Mouse (Mus musculus) MEL-GATA-1-ER (cell line): ENCODE results near the gene Acp6.
A peak's percentile ranks its signal among the peaks of the same experiment; 100 is the strongest.

Experiments used
- DNase-seq: peaks from one replicate; pipeline ENCODE4 v3.0.0-alpha.2; 2012; ENCODE audit warnings: low read depth; ENCODE audit errors: extremely low read depth

Gene Acp6

DNA sequence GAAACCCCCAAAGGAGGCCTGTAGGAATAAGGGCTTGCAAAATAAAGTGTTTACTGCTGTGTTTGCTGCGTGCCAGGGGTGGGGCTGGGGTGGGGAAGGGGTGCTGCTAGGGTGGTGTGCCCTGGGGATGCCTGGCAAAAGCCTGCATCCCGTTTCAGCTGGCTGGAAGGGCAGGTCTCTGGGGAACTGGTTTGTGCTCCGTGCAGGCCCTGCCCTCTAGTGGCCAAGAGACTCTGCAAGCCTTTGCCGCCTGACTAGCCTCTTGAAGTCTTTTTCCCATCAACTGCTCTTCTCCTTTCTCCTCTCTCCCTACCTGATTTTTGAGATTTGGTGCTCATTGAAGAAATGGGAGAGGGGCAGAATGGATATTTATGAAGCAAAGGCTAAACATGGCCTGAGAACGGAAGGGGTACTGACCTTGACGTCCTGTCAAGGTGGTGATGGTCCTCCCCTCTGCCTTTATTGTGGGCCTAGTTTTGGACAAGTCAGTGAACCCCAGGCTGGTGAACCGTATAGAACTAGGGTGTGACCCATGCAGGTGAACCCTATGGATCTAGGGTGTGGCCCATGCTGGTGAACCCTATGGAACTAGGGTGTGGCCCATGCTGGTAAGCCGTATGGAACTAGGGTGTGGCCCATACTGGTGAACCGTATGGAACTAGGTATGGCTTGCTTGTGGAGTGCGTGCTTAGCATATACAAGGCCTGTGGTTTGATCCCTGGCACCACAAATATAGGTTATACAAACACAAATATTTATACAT is 26.7 kb downstream of the Acp6 start:
- peak; percentile 59 for DNase-seq

DNA sequence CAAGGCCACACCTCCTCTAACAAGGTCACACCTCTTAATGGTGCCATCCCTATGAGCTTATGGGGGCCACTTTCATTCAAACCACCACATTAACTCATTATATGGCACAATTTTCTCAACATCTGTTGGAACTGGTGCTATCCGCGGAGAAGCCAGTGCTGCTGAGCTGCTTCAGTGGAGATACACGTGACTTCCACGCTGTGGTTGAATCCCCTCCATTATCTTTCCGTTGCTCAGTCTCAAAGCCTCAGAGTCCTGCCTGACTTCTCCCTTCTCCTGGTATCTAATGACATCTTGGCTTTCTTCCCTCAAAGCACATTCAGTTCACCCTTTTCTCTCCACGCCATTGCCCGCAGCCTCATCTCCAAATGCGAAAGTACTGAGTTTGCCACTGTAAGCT is 38.0 kb downstream of the Acp6 start:
- DNase-seq: peak; percentile 83

DNA sequence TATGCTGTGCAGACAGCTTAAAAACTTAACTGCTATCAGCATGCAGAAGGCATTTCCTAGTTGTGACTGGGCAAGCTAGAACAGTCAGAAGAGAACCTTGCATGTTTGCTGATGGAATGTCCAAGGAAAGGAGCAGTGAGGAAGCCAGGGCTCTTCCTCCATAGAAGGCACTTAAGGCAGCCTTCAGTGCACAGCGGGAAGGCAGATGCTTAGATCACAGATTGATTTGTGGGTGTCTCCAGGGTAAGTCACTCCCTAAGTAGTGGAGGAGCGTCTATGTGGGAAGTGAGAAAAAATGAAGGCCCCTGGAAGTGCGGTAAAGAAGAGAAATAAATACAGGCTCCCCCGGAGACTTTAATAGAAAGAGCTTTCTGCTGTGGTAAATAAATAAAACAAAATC is 40.7 kb downstream of the Acp6 start:
- no peak for DNase-seq

DNA sequence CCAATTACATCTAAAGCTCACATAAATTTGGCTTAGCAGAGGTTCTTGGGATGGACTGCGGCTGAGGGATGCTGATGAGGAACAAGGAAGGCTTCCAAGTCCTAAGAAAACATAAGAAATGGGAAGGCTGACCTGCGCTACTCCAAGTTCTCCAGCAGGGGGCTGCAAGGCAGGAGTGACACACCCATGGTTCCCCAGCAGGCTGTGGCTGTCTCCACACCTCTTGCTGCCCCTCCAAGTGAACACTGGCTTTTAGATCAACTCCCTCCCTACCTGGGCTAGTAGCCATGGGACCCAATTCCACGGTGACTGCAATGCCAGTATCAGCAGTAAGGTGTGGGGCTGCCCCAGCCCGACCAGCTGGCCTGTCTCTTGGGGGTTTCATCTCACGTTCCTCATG is 43.4 kb downstream of the Acp6 start:
- peak; percentile 72 for DNase-seq

DNA sequence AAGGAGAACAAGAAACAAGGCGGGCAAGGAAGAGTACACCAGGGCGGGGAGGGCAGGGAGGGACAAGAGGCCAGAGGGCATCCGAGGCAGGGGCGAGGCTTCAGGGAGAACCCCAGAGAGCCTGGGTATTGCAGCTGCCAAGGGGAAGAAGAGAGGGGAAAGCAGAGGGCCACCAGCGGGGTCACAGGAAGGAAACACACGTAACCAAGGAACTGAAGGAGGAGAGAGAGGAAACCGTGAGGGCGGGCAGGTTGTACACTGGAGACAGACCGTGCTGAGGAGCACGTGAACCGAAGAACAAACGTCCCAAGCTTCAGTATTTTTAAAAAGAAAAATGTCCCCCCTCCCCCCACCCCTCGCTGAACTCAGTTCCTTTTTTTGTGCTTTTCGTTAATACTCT is 45.3 kb downstream of the Acp6 start:
- DNase-seq: peak; percentile 52

DNA sequence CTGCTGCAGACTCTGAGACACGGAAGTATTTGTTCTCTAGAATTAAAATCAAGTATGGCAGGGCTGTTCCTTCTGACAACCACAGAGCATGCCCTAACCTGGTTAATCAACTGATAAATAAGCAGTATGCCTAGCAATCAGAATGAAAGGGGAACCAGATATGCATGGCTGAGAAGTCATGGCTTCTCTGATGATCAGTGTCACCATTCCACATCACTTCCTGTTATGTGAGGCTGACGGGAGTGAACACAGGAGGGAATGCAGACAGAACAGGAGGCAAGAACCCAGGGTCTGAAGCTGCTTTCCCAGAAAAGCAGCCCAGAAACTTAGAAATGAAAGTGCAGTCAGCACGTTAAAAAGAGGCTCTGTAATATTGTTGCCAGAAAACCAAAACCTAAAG is 47.9 kb downstream of the Acp6 start:
- peak; percentile 80 for DNase-seq

DNA sequence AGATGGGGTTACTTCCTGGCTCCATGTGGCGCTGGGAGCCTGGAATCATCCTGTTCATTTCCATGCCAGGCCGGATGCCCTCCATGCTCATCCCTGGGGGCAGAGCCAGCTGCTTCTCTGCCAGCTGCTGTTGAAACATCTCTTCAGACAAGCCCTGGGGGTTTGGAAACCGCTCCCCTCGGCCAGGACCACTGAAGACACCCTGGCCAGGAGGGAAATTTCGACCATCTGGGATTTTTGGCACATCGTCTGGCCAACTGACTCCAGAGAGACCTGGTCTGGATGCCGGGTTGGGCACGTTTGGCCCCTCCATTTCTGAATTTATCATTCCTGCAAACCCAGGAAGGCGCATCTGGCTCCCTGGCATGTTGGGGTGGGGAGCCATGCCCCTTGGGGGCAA is 50.8 kb downstream of the Acp6 start:
- no peak for DNase-seq

DNA sequence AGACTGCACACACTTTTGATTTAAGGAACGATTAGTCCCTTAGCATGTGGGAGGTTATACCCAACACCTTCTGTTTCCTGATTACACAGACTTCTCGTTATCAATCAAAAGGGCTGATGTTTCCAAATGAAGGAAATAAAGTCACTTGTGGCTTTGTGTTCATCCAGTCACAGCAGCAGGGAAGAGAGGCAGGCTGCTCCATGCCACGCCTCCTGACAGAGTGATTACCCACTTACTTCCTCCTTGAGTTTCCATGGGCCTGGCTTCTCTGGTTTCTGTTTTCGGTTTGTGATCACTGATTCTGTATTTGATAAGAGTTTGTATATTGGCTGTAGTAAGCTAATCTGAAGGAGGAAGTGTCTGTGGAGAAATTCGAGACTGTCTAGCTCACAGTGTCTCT is 52.6 kb downstream of the Acp6 start:
- DNase-seq: peak; percentile 93

DNA sequence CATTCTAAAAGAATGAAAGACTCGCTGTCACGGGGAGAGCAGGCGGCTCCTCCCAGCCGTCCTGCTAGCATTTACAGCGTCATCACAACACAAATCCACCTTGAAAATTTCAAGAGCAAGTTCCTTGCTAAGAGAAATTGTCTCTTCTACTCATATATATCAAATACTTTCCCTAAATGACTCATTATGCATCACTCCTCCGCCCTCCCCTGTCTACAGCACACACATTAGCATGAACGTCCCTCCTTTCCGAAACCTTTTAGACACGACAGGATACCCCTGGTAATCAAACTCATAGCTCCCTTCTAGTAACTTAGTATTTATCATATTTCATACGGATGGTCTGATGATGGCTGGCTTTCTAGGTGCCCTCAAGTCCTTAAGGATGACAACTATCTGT is 55.3 kb downstream of the Acp6 start:
- no peak for DNase-seq

DNA sequence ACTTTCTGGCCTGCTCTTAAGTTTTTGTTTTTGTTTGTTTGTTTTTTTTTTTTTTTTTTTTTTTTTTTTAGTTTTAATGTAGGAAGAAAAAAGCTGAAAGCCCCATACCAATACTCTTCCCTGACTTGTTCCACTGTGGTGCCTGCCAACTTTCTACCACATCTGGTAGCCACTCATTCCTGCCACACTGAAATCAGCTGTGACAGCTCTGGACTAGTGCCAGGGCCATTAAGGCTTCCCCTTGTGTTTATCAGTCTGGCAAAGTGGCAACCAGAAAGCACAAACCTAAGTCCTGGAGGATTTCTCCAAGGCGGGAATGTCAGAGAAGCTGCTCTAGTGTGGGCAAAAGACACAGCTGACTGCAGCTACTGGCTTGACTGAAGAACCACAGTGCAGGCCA is 55.9 kb downstream of the Acp6 start:
- no peak for DNase-seq

DNA sequence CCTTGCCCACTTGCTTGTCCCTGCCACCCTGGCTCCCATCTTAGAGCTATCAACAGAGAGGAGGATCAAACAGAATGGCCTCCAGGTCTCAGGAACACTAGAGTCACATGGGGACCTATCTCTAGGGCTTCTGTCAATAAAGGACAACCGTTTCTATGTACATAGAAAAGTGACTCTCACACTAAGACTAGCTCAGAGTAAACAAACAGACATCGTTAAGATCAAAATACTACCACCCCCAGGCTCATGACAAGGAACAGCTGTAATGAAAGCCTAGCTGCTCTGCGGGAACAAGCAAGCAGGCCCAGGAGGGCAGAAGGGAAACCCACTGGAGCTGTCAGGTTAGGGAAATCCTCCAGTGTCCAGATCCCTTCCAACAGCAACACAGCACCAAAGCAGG is 56.9 kb downstream of the Acp6 start:
- DNase-seq: no peak

DNA sequence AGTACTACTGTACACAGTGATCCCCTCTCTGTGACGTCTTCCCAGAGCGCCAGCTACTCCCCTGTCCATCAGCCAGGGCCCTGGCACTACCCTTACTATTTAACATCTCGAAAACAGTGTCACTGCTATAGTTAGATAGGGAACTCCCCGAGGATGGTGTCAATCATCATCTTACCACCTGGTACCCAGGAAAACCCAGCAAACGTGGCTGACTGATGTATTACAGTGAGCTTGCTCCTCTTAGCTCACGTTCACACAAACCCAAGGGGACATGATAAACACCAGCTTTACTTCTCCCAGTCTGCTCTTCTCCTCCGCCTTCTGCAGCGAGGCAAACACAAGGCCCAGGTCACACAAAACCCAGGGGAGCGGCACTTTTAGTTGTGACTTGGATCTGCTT is 64.7 kb downstream of the Acp6 start:
- DNase-seq: no peak

DNA sequence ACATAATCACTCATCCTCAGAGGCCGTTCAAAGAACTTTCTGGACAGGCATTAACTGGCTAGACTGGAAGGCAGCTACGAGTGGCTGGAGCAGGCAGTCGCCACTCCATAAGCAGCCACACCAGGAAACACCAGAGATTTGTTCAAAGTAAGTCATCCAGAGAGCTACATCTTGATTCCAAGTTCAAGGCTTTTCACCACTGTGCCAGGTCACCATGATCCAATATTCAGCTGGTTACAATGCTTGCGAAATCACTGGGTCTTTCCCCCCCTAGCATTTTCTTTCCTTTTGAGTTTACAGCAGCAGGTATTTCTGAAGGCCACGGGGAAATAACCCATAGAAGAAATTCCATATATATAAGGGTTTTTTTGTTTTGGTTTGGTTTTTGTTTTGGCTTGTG is 66.7 kb downstream of the Acp6 start:
- DNase-seq: no peak

DNA sequence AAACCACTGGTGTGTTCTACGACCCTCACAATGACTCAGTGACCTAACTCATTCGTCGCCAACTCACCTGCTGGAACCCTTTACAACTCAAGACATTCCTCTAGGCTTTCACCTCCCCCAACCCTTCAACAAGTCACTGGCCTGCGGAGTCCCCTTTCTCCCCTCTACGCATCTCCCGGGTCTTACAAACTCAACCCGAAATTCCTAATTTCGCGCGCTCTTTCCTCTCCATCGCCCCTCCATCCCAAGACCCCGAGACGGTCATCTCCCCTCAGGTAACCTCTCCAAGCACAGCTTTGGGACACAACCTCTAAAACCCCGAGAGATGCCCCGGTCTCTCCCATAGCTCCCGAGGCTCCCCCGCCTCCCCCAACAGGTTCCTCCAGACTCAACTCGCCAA is 68.1 kb downstream of the Acp6 start:
- DNase-seq: no peak
